Mouse (Mus musculus) hindlimb bud, embryonic 11.5 days (tissue): ENCODE data around the gene Sufu.

ENCODE experiments used
- DNase-seq: peaks from one replicate; pipeline ENCODE4 v3.0.0-alpha.2; 2012; ENCODE audit warnings: low read depth, low spot score; ENCODE audit errors: extremely low spot score

Sufu gene

GRCm38 (mm10) chr19:46529601-46530448 lies 133.1 kb downstream of the Sufu start:
- no peak for DNase-seq

GRCm38 (mm10) chr19:46530449-46530990 lies 133.8 kb downstream of the Sufu start:
- no peak for DNase-seq

DNA sequence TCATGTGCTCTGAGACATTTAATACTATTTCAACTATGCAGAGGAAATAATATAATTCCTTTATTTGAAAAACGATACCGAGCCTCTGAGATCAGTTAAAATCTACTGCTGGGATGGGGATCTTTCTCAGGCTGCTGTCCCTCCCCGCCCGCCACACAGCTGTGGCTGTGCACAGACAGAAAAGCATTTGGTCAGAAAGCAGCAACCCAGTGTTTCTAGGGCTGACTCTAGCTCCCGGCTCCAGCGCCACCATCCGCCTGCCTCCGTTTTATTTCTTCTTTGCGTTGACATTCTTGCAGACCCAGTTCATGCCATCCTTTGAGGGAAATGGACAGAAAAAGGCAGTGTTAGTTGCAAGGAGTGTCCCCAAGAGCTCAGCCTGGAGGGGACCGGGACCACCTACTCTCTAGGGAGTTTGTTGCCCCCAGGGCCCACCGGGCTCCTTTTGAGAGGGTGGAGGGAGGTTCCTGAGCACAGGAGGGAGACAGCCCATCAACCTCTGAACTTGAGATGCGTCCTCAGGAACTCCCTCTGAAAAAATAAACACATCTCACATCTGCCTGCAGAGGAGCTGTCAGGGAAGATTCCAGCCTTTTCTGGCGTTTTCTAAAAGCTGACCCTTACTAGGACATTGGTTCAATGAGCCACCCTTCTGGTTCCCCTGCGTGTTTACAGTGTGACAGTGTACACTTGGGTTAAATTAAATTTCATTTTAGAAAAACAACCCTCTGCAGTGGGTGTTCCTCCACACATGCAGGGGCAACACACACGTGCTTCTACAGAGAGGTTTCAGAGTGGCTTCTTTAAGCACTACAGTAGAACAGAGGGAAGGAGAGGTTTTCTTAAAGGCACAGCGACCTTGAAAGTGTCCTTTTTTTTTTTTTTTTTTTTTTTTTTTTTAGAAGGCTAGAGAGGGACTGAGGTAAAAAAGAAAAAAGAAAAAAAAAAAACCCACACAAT lies 134.7 kb downstream of the Sufu start:
- DNase-seq, result no peak

GRCm38 (mm10) chr19:46532031-46532688 lies 135.5 kb downstream of the Sufu start:
- no peak for DNase-seq

GRCm38 (mm10) chr19:46533066-46533465 lies 136.4 kb downstream of the Sufu start:
- DNase-seq, result no peak

DNA sequence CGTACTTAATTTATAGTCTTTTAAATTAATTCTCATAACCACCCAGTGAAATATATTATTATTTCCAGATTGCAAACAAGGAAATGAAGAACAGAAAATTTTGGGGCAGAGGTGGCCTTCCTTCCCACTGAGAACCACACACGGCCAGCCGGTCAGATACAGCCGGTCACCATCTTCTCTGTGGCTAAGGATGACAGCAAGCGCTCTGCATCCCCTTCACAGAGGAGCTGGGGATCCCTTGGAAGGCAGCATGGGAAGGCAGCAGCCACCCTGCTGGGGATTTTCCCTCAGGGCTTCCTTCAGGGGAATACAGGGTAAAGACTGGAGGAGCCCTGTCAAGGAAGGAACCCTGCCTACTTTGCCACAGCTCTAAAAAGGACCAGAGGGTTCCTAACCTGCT lies 136.8 kb downstream of the Sufu start:
- DNase-seq, result no peak

DNA sequence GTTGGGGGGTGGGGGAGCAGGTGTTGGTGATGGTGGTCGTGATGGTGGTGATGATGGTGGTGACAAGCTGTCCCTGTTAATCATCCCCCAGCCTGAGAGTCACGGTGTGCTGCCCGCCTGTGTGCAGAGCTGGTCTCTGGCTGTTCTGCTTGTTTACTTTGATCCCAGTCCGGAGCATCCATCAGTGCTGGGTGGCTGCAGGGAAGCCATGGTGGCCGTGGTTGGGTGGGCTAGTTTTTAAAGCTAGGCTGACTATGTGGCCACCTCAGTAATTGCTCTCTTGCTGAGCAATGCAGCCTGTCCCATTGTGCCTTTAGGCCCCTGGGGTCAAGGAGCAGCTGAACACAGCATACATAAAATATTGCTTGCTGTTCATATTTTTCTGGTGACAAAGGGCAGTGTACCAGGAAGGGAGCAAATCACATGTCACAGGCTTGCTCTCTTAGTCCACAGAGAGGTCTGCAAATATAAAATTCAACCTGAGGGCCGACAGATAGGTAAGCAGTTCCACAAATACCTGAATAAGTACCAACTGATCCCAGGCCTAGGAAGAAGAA lies 137.9 kb downstream of the Sufu start:
- no peak for DNase-seq

DNA sequence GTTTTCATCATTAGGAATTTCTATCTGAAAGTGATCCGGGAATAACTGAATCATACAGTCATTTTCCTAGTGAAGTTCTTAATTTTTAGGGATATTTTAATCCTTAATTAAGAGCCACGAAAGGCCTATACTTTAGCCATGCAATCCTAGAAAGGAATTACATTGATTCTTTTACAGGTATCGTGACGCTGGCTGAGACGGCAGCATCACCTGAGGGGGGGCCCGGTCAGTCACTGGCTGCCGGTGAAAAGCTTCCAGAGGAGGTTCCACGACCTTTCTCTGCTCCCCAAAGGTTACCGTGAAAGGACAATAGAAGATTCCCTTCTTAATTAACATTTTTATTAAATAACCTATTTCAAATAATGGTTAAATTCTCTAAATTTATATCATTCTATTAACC lies 140.7 kb downstream of the Sufu start:
- DNase-seq, result no peak

- DNase-seq, result no peak
These were observed 141.5 kb downstream of the Sufu start for GRCm38 (mm10) chr19:46538213-46538612.
